ENCODE assay signal across 9 mouse cellular contexts in the genomic region with DNA sequence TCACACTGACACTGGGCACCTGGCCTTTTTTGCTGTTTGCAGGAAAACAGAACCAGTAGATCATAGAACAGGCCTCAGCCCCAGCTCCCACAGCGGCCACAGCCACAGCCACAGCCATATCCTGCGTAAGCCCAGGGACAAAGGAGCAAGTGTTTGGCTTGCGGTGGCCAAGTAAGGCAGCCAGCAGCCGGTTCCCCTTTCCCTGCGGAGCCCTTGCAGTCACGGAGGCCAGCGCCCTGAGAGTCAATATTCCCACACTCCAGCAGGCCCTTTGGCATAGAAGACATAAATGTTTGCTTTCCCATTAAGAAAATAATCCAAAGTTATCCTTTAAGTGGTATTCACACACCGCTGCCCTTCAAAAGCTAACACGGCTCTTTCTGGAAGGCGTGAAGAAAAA.
DNase-seq lines count a peak whose midpoint lies in the region; ATAC-seq lines count a peak whose summit lies in the region.
"Had no signal": no experiment of that assay in that cellular context is flagged by ENCODE, and none has a peak within 500 bp of the region (broad histone marks: within the 10 kb centered on the region; RNA-seq: fewer than 3 reads in every experiment).

No protein-coding gene starts in this region.

- H3K27ac ChIP-seq in liver, embryonic 11.5 days (ENCODE audit: low read depth, low read length) = no peak overlapping the region
- H3K27ac ChIP-seq in neural tube, embryonic 15.5 days (replicated peaks) = 0 out of 2 replicates have a peak overlapping the region, but pooled peaks have one; percentile 1
- H3K27ac ChIP-seq: macrophage had no signal

- peak; percentile 13 for DNase-seq in liver
- no peak for DNase-seq in liver, embryonic 11.5 days (ENCODE audit: low spot score)
- DNase-seq in gastrocnemius, postnatal 10 days = peak; percentile 47
- peak; percentile 49 for DNase-seq in kidney, postnatal 14 days
- DNase-seq in right cerebral cortex, adult 18-20 months = no peak
- DNase-seq in adipocyte (ENCODE audit: low spot score) = no peak
- no peak for DNase-seq in cerebellum, adult 18-20 months

- no peak overlapping the region for H3K9ac ChIP-seq in liver, embryonic 11.5 days (ENCODE audit: low read depth, low read length)
- no peak overlapping the region for H3K9ac ChIP-seq in neural tube, embryonic 15.5 days (replicated peaks)

- no peaks in the 10 kb centered on the region for H3K9me3 ChIP-seq in liver, embryonic 11.5 days (ENCODE audit: control insufficient read depth, low read length)
- H3K9me3 ChIP-seq in neural tube, embryonic 15.5 days (replicated peaks) = no peaks in the 10 kb centered on the region

- no peak overlapping the region for H3K4me3 ChIP-seq in liver, embryonic 11.5 days (ENCODE audit: low read depth, low read length)
- H3K4me3 ChIP-seq in neural tube, embryonic 15.5 days (replicated peaks) = no peak overlapping the region

- H3K4me2 ChIP-seq in liver, embryonic 11.5 days = no peak overlapping the region
- H3K4me2 ChIP-seq in neural tube, embryonic 15.5 days = no peak overlapping the region

- 64% methylated on average over 10 of the region's 10 CpGs for WGBS in liver, embryonic 11.5 days
- WGBS in neural tube, embryonic 15.5 days = 58% methylated on average over 10 of the region's 10 CpGs

- H3K36me3 ChIP-seq in liver, embryonic 11.5 days (ENCODE audit: control insufficient read depth, insufficient read depth, low read length) = no peaks in the 10 kb centered on the region
- H3K36me3 ChIP-seq in neural tube, embryonic 15.5 days = no peaks in the 10 kb centered on the region

- H3K4me1 ChIP-seq in liver, embryonic 11.5 days (replicated peaks; ENCODE audit: control insufficient read depth, insufficient read depth, low read length) = peaks cover 23% of the 10 kb centered on the region
- peaks cover 29% of the 10 kb centered on the region for H3K4me1 ChIP-seq in neural tube, embryonic 15.5 days

- no peak for ATAC-seq in liver, embryonic 11.5 days (replicated peaks; ENCODE audit: low FRiP score)
- no peak for ATAC-seq in neural tube, embryonic 15.5 days (ENCODE audit: low FRiP score)

- no peaks in the 10 kb centered on the region for H3K27me3 ChIP-seq in liver, embryonic 11.5 days (replicated peaks; ENCODE audit: control insufficient read depth, insufficient read depth, low read length)
- H3K27me3 ChIP-seq in neural tube, embryonic 15.5 days (replicated peaks) = no peaks in the 10 kb centered on the region

Comparison
In these comparisons a context has a peak if more than half of its experiments do, and no peak if none do; other contexts are left out.
1. DNase-seq: peak in liver (single experiment), gastrocnemius, postnatal 10 days (single experiment) and kidney, postnatal 14 days (single experiment); none in liver, embryonic 11.5 days (single experiment), right cerebral cortex, adult 18-20 months (single experiment), adipocyte (single experiment) and cerebellum, adult 18-20 months (0 of 2).